Mouse (Mus musculus) hindbrain, embryonic 14.5 days (tissue): ENCODE results near the gene Eefsec. TPM values are rescaled to one million over a fixed set of nuclear protein-coding genes. Genes with fewer than 3 reads are reported as not detected.

Source experiments
- ATAC-seq: fragments of 200-750 bp; cut with Nextera tagmentation; 2 replicates; pipeline ENCODE4 v1.8.0; 2017; ENCODE audit warnings: moderate number of reproducible peaks, mild to moderate bottlenecking, moderate TSS enrichment, moderate library complexity; ENCODE audit not compliant: low FRiP score
- DNase-seq: peaks from one replicate; pipeline ENCODE4 v3.0.0-alpha.2; 2015; ENCODE audit warnings: low spot score
- H3K27ac ChIP-seq: fragments of 300-500 bp; sonication (generic); 2 replicates; pipeline ENCODE4 v1.5.1; 2014; ENCODE audit warnings: mild to moderate bottlenecking, moderate library complexity
- H3K27me3 ChIP-seq: fragments of 300-500 bp; sonication (generic); 2 replicates; pipeline ENCODE4 v1.6.1; 2014; ENCODE audit warnings: mild to moderate bottlenecking, low read length, mixed read lengths; ENCODE audit not compliant: control insufficient read depth, insufficient read depth
- H3K36me3 ChIP-seq: fragments of 300-500 bp; sonication (generic); replicated peaks from 2 replicates; pipeline ENCODE4 v1.6.1; 2014; ENCODE audit not compliant: control insufficient read depth, insufficient read depth
- H3K4me1 ChIP-seq: fragments of 300-500 bp; sonication (generic); replicated peaks from 2 replicates; pipeline ENCODE4 v1.6.1; 2014; ENCODE audit warnings: antibody characterized with exemption, low read length, mixed read lengths; ENCODE audit not compliant: control insufficient read depth, insufficient read depth
- H3K4me2 ChIP-seq: fragments of 300-500 bp; sonication (generic); replicated peaks from 2 replicates; pipeline ENCODE4 v1.6.1; 2014; ENCODE audit warnings: mild to moderate bottlenecking, moderate library complexity
- H3K4me3 ChIP-seq: fragments of 300-500 bp; sonication (generic); replicated peaks from 2 replicates; pipeline ENCODE4 v1.5.1; 2014; ENCODE audit warnings: mild to moderate bottlenecking, low read length
- H3K9ac ChIP-seq: fragments of 300-500 bp; sonication (generic); 2 replicates; pipeline ENCODE4 v1.6.1; 2014
- H3K9me3 ChIP-seq: fragments of 300-500 bp; sonication (generic); 2 replicates; pipeline ENCODE4 v1.6.1; 2016; ENCODE audit warnings: low read length; ENCODE audit not compliant: control insufficient read depth
- WGBS: fragments of 180-500 bp; shearing (Covaris S2); extraction: QIAGEN DNeasy Blood & Tissue Kit; methylation state at CpG from one replicate; pipeline ENCODE4 v1.1.7; 2014; 5-methylcytosine and 5-hydroxymethylcytosine counted together
- polyA plus RNA-seq: library from polyadenylated mRNA; unstranded; fragments of >200 nt; fragmentation: Nextera tagmentation; extraction: Ambion mirVana; gene quantifications from 2 replicates; pipeline ENCODE4 v1.2.1, GENCODE M21; 2014

Gene Eefsec
- polyA plus RNA-seq, 1 experiment from 2014 or later = 28.9 TPM

DNA sequence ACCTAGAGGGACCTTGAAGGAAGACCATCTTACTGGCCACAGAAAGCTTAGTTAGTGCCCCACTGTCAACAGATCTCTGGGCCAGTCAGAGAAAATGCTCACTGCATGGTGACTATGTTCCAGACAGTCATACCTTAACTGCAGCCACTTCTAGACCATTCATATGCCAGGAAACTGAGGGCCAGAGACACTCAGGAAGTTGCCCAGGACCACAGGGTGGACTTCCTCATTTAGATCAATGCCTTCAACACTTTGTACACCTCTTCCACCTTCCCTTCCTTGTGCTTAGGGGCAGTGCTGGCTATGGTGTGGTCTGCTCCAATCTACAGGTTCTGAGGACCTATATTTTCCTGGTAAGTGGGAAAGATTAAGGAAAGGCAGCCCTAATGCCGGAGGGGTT lies 181.0 kb downstream of the Eefsec start:
- 95% methylated on average over 1 of the region's 1 CpGs for WGBS
- H3K36me3 ChIP-seq = no peaks in the 10 kb centered on the region
- H3K9me3 ChIP-seq = no peaks in the 10 kb centered on the region
- no peak overlapping the region for H3K4me2 ChIP-seq
- H3K4me1 ChIP-seq = no peaks in the 10 kb centered on the region; the same call in 1 of the 2 replicates
- H3K4me3 ChIP-seq = no peak overlapping the region
- H3K27ac ChIP-seq = no peak overlapping the region
- ATAC-seq (no peak), DNase-seq (no peak)
- H3K27me3 ChIP-seq = no peaks in the 10 kb centered on the region
- H3K9ac ChIP-seq = no peak overlapping the region

DNA sequence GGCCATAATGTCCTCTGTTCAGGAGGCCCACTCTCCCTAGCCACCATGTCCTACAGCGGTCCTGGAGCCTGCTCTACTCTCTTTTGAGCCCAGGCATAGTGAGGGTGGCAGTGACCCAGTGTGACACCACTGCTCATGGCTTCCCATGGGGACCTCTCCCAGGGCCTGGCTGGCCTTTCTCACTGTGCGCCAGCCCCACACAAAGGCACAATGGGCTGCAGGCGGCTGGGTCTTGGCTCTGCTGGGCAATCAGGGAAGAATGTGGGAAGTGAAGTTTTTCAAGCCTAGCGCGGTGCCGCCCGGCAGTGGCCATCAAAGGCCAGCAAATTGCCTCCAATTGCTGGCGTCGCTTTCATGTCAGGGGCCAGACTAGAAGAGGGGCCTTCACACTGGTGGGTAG lies 184.2 kb downstream of the Eefsec start:
- peak; percentile 27 for DNase-seq
- Histone ChIP-seq H3K4me2 (no peak overlapping the region), H3K9ac (no peak overlapping the region), H3K27ac (no peak overlapping the region), H3K4me1 (no peaks in the 10 kb centered on the region; the same call in 1 of the 2 replicates), H3K9me3 (no peaks in the 10 kb centered on the region), H3K4me3 (no peak overlapping the region), H3K27me3 (no peaks in the 10 kb centered on the region), H3K36me3 (no peaks in the 10 kb centered on the region; the same call in 1 of the 2 replicates)
- WGBS = 16% methylated on average over 9 of the region's 9 CpGs
- ATAC-seq = no peak; the same call in 1 of the 2 replicates

DNA sequence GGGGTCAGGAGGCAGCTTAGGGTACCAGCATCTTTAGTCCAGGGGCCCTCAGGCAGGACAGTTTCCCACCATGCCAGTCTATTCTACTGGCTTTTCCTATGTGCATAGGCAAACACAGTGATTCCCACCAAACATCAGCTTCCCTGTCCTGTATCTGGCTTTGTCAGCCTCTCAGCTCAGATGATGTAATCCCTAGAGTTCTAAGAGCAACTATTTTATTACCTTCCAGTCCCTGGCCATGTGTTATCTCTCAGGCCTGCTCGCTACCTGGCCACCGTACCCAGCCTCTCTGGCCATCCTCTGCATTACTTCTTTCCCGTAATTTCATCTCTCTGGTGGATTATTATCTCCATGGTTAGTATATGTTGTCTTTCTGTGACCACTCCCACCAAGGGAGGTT lies 185.7 kb downstream of the Eefsec start:
- H3K4me1 ChIP-seq = no peaks in the 10 kb centered on the region; the same call in 1 of the 2 replicates
- H3K27ac ChIP-seq = no peak overlapping the region
- no peaks in the 10 kb centered on the region for H3K9me3 ChIP-seq
- no peak overlapping the region for H3K4me3 ChIP-seq
- ATAC-seq (no peak), DNase-seq (no peak)
- 96% methylated on average over 3 of the region's 3 CpGs for WGBS
- H3K4me2 ChIP-seq = no peak overlapping the region
- no peak overlapping the region for H3K9ac ChIP-seq
- H3K36me3 ChIP-seq = no peaks in the 10 kb centered on the region; the same call in 1 of the 2 replicates
- H3K27me3 ChIP-seq = no peaks in the 10 kb centered on the region

DNA sequence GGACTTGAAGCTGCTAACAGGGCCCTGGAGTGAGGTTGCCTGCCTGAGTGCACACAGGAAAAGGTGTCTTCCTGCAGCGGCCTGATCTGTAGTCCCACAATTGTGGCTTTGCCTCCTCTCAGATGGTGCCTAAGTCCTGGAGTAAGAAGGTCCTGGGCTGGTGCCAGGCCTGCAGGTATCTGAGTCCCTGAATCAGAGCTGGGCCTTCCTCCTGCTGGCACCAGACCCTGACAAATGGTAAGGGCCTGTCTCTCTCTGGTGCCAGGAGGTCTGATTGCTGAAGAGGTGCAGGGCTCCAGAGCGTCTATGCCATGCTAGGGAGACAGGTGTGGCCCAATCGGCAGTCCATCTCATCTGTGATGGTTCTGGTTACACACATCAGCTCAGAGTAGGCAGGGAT lies 186.7 kb downstream of the Eefsec start:
- no peak overlapping the region for H3K9ac ChIP-seq
- no peaks in the 10 kb centered on the region for H3K9me3 ChIP-seq
- DNase-seq (no peak), ATAC-seq (no peak)
- H3K27ac ChIP-seq = no peak overlapping the region
- H3K4me1 ChIP-seq = no peaks in the 10 kb centered on the region; the same call in 1 of the 2 replicates
- H3K4me2 ChIP-seq = no peak overlapping the region
- no peak overlapping the region for H3K4me3 ChIP-seq
- no peaks in the 10 kb centered on the region for H3K27me3 ChIP-seq
- no peaks in the 10 kb centered on the region; the same call in 1 of the 2 replicates for H3K36me3 ChIP-seq
- WGBS = 92% methylated on average over 3 of the region's 3 CpGs

DNA sequence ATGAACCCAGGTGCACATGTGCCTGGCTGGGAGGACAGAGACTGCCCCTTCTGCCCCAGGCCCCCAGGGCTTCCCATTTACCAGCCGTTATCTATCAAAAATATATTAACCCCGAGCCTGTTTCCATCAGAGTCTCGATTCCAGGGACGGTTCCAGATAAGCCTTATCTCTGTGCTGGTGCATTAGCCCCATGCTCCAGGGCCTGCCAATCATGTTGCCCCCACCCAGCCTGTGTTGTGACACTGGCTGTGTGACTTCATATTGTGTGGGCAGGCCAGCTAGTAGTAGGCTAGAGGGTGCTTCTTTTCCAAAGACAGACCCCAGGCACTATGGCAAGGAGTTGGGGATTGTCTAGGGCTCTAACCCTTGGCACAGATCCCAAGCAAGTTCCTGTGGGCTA lies 190.9 kb downstream of the Eefsec start:
- DNase-seq = no peak
- Histone ChIP-seq H3K9me3 (no peaks in the 10 kb centered on the region), H3K9ac (no peak overlapping the region), H3K27ac (no peak overlapping the region), H3K36me3 (no peaks in the 10 kb centered on the region; the same call in 1 of the 2 replicates), H3K27me3 (no peaks in the 10 kb centered on the region), H3K4me1 (no peaks in the 10 kb centered on the region), H3K4me3 (no peak overlapping the region), H3K4me2 (no peak overlapping the region)
- ATAC-seq = no peak
- WGBS = 72% methylated on average over 4 of the region's 4 CpGs

DNA sequence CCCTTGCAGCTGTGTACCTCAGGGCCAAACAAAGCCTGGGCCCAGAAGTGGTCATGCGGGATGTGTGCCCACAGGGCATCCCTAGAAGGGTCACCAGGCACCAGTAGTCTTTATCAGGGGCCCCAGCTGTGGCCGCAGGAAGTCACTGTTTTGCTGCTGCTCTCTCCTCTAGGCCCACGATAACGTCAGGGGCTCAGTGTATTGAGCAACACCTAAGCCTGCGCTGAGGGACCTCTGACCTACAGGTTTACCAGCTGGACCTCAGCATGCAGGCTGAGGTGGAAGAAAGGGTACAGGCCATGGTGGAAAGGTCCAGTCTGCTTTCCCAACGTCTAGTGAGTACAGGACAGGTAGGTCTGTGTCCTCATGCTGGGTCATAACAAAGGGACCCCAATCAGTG lies 192.3 kb downstream of the Eefsec start:
- no peak overlapping the region for H3K27ac ChIP-seq
- H3K4me3 ChIP-seq = no peak overlapping the region
- no peaks in the 10 kb centered on the region for H3K9me3 ChIP-seq
- no peak overlapping the region for H3K9ac ChIP-seq
- no peaks in the 10 kb centered on the region for H3K27me3 ChIP-seq
- no peak for DNase-seq
- no peaks in the 10 kb centered on the region; the same call in 1 of the 2 replicates for H3K36me3 ChIP-seq
- no peaks in the 10 kb centered on the region for H3K4me1 ChIP-seq
- no peak for ATAC-seq
- H3K4me2 ChIP-seq = no peak overlapping the region
- 85% methylated on average over 6 of the region's 6 CpGs for WGBS

DNA sequence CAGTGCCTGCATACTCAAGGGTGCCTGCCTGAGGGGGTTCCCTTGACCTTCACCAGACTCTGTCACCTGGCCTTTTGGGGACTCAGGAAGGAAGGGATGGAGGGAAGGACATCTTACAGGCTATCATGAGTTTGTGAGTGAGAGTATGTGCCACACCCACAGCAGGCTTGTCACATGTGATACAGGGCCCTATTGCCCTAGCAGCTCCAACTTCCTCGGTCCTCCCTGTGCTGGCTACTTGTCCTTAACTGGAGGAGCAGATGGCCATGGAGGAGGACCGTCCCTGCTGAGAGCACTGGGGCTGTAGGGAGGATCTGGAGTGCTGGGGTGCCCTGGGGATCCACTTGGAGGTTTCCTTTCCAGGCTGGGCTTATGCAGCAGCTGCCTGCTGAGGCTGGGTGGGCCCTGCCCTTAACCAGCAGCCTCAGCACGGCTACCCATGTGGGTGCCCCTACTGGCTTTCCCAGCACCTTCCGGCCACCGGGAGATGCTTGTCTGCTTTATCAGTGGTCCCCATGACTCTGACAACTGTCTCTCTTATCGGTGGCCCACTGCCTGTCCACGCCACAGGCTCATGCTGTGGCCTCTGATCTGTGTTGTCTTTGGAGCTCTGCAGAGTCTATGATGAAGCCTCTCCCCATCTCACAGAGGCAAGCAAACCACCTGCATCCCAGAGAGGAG lies 194.4 kb downstream of the Eefsec start:
- Histone ChIP-seq H3K9ac (no peak overlapping the region), H3K4me2 (no peak overlapping the region), H3K27me3 (no peaks in the 10 kb centered on the region), H3K9me3 (no peaks in the 10 kb centered on the region), H3K36me3 (no peaks in the 10 kb centered on the region), H3K4me1 (no peaks in the 10 kb centered on the region), H3K4me3 (no peak overlapping the region), H3K27ac (no peak overlapping the region)
- ATAC-seq (no peak), DNase-seq (no peak)
- WGBS = 83% methylated on average over 7 of the region's 7 CpGs

DNA sequence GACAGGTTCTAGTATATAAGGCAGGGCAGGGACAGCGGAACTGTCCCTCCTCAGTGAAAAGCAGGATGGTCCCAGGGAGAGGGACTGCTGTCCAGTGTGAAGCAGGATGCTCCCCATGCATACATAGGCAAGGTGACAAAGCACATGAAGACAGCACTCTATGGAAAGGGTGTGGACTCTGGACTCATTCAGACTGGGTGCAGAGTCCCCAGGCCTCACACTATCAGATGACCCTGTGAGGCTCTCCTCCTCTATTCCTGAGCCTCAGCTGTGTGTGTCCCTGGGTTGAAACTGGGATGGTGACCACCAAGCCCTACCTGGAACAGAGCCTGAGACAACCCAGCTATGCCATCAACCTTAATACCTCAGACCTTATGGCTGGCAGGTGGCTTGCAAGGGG lies 194.9 kb downstream of the Eefsec start:
- Histone ChIP-seq H3K4me2 (no peak overlapping the region), H3K36me3 (no peaks in the 10 kb centered on the region), H3K4me3 (no peak overlapping the region), H3K27me3 (no peaks in the 10 kb centered on the region), H3K27ac (no peak overlapping the region), H3K4me1 (no peaks in the 10 kb centered on the region), H3K9ac (no peak overlapping the region), H3K9me3 (no peaks in the 10 kb centered on the region)
- DNase-seq (no peak), ATAC-seq (no peak)
- 100% methylated on average over 1 of the region's 1 CpGs for WGBS

DNA sequence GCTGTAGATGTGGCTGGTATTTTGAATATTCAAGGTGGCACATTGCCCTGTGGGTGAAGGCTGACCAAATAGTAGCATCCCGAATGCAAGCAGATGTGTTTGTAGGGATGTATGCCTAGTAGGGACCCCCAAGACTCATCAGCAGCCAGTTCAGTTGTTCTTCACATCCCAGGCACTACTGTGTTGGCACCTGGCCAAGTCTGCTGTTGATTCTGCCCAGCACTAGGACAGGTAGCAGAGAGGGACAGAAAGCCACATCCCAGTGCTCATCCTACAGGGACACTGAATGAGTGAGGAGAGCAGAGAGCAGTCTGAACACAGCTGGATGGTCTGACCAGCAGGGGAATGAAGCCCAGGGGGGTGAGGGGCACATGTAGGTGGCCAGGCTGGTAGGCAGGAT lies 197.1 kb downstream of the Eefsec start:
- Histone ChIP-seq H3K9ac (no peak overlapping the region), H3K4me3 (no peak overlapping the region), H3K27me3 (no peaks in the 10 kb centered on the region), H3K36me3 (no peaks in the 10 kb centered on the region), H3K4me1 (no peaks in the 10 kb centered on the region), H3K9me3 (no peaks in the 10 kb centered on the region), H3K4me2 (no peak overlapping the region), H3K27ac (no peak overlapping the region)
- DNase-seq (no peak), ATAC-seq (no peak)
- 93% methylated on average over 1 of the region's 1 CpGs for WGBS

DNA sequence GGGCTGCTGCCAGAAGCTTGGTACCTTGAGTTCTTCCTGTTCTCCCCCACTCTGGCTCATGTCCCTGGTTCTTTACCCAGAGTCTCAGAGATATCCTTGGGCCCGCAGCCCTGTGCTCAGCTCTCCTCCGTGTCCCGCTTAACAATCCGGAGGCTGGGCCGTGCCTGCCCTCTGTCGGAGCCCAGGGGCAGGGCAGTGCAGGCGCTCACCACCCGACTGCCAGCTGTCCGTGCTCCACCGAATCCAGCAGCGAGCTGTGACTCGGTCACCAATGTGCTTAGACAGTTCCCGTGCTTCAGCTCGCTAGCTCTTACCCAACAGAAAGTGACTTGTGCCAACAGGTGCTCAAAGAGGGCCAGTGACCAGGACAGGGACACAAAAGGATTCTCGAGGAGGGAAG lies 203.7 kb downstream of the Eefsec start:
- DNase-seq (peak; percentile 36), ATAC-seq (0 out of 2 replicates have a peak, but pooled peaks have one; percentile 47)
- H3K27me3 ChIP-seq = peaks cover 13% of the 10 kb centered on the region
- H3K36me3 ChIP-seq = no peaks in the 10 kb centered on the region
- 3% methylated on average over 15 of the region's 15 CpGs for WGBS
- no peak overlapping the region for H3K27ac ChIP-seq
- no peaks in the 10 kb centered on the region for H3K4me1 ChIP-seq
- no peak overlapping the region for H3K4me3 ChIP-seq
- H3K9ac ChIP-seq = no peak overlapping the region
- no peak overlapping the region for H3K4me2 ChIP-seq
- H3K9me3 ChIP-seq = no peaks in the 10 kb centered on the region
